Mouse (Mus musculus): ENCODE results near the gene Hjurp.

Hjurp gene

GRCm38 (mm10) chr1:88240579-88240978 lies 36.9 kb downstream of the Hjurp start:
- no peak for DNase-seq (ENCODE audit: low read depth in 1 of 2, low spot score in 2 of 2)

GRCm38 (mm10) chr1:88240072-88240471 lies 37.4 kb downstream of the Hjurp start:
- DNase-seq (ENCODE audit: low read depth in 1 of 2, low spot score in 2 of 2): no peak

- DNase-seq (ENCODE audit: low read depth in 1 of 2, low spot score in 2 of 2): no peak
Observed at GRCm38 (mm10) chr1:88238771-88239170, 38.7 kb downstream of the Hjurp start.

GRCm38 (mm10) chr1:88237311-88237710 lies 40.1 kb downstream of the Hjurp start:
- DNase-seq (ENCODE audit: low read depth in 1 of 2, low spot score in 2 of 2): no peak

GRCm38 (mm10) chr1:88235894-88236415 lies 41.5 kb downstream of the Hjurp start:
- DNase-seq (ENCODE audit: low read depth in 1 of 2, low spot score in 2 of 2): no peak

- DNase-seq (ENCODE audit: low read depth in 1 of 2, low spot score in 2 of 2): no peak
Observed at GRCm38 (mm10) chr1:88235046-88235893, 42.2 kb downstream of the Hjurp start.

GRCm38 (mm10) chr1:88234646-88235045 lies 42.8 kb downstream of the Hjurp start:
- no peak for DNase-seq (ENCODE audit: low read depth in 1 of 2, low spot score in 2 of 2)

- DNase-seq (ENCODE audit: low read depth in 1 of 2, low spot score in 2 of 2): no peak
Observed at GRCm38 (mm10) chr1:88234248-88234610, 43.2 kb downstream of the Hjurp start.

GRCm38 (mm10) chr1:88233421-88234247 lies 43.8 kb downstream of the Hjurp start:
- DNase-seq (ENCODE audit: low read depth in 1 of 2, low spot score in 2 of 2): no peak

GRCm38 (mm10) chr1:88232664-88233380 lies 44.6 kb downstream of the Hjurp start:
- DNase-seq (ENCODE audit: low read depth in 1 of 2, low spot score in 2 of 2): no peak

GRCm38 (mm10) chr1:88231803-88232499 lies 45.5 kb downstream of the Hjurp start:
- DNase-seq (ENCODE audit: low read depth in 1 of 2, low spot score in 2 of 2): no peak

- no peak for DNase-seq (ENCODE audit: low read depth in 1 of 2, low spot score in 2 of 2)
Observed at GRCm38 (mm10) chr1:88230981-88231802, 46.2 kb downstream of the Hjurp start.

- DNase-seq (ENCODE audit: low read depth in 1 of 2, low spot score in 2 of 2): no peak
Observed at GRCm38 (mm10) chr1:88230421-88230820, 47.0 kb downstream of the Hjurp start.

- no peak for DNase-seq (ENCODE audit: low read depth in 1 of 2, low spot score in 2 of 2)
Observed at GRCm38 (mm10) chr1:88229986-88230385, 47.4 kb downstream of the Hjurp start.

GRCm38 (mm10) chr1:88229566-88229965 lies 47.9 kb downstream of the Hjurp start:
- DNase-seq (ENCODE audit: low read depth in 1 of 2, low spot score in 2 of 2): no peak

GRCm38 (mm10) chr1:88228121-88228520 lies 49.3 kb downstream of the Hjurp start:
- DNase-seq (ENCODE audit: low read depth in 1 of 2, low spot score in 2 of 2): peak in 1 of 2 experiments; percentile 18

GRCm38 (mm10) chr1:88227482-88227881 lies 50.0 kb downstream of the Hjurp start:
- DNase-seq (ENCODE audit: low read depth in 1 of 2, low spot score in 2 of 2): peak in 1 of 2 experiments; percentile 16

- DNase-seq (ENCODE audit: low read depth in 1 of 2, low spot score in 2 of 2): peak in 1 of 2 experiments; percentile 38
Observed at GRCm38 (mm10) chr1:88226670-88227379, 50.6 kb downstream of the Hjurp start, which contains the start of gene Mroh2a. Gene Mroh2a (plus strand): TSS chr1:88226986.

GRCm38 (mm10) chr1:88225741-88226140 lies 51.7 kb downstream of the Hjurp start:
- no peak for DNase-seq (ENCODE audit: low read depth in 1 of 2, low spot score in 2 of 2)

All from monocyte, adult 2 months (primary cell).